Mouse (Mus musculus): ENCODE results near the gene Rpgrip1l. TPM values are rescaled to one million over a fixed set of nuclear protein-coding genes. Genes with fewer than 3 reads are reported as not detected.

The Rpgrip1l gene
- polyA plus RNA-seq, 1 experiment from 2014 or later, result 5.5 TPM

DNA sequence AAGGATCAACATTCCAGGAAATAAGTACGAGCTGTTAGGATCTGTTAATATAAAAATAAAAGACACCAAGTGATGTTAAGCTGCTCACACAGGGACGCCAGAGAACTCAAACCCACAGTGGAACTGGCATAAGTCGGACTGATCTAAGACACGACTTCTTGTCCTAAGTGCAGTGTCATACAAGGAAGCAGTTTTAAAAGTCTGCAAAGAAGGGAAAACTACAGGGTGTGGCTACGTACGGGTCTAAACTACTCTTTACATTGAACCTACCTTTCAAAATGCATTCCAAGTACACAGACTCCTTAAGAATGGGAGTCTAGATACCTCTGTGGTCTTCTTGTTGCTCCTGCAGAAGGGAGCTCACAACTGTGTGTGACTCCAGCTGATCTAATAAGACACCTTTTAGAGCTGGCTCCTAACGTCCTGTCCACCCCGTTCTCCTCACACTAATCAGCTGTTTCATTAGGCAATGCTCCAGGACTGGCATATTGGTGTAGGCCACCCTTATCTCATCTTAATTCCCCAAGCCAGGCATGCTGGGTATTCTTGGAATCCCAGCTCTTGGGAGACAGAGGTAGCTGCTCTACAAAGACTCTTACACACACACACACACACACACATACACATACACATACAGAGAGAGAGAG lies 71.1 kb downstream of the Rpgrip1l start:
- 46% methylated on average over 8 of the region's 8 CpGs for WGBS
- ATAC-seq (ENCODE audit: low FRiP score, low TSS enrichment), result peak; percentile 89
- no peak overlapping the region for H3K27ac ChIP-seq (replicated peaks)
- no peak overlapping the region for H3K4me3 ChIP-seq (ENCODE audit: low read depth, low read length)
- peak; percentile 17 for DNase-seq (ENCODE audit: low spot score)
- TF ChIP-seq CTCF (IDR thresholded peaks at IDR 0.05; ENCODE audit: low read depth), result no peak
- no peak for TF ChIP-seq EP300 (optimal IDR thresholded peaks at IDR 0.05)
- H3K9ac ChIP-seq (ENCODE audit: low read length), result no peak overlapping the region
- no peaks in the 10 kb centered on the region for H3K4me1 ChIP-seq (replicated peaks; ENCODE audit: control insufficient read depth, insufficient read depth)
- H3K36me3 ChIP-seq (ENCODE audit: control insufficient read depth, insufficient read depth, low read length), result no peaks in the 10 kb centered on the region
- no peak overlapping the region for H3K4me2 ChIP-seq (replicated peaks; ENCODE audit: low read depth)
- H3K9me3 ChIP-seq (ENCODE audit: control insufficient read depth, low read length), result no peaks in the 10 kb centered on the region
- H3K27me3 ChIP-seq (ENCODE audit: control insufficient read depth, insufficient read depth, low read length), result no peaks in the 10 kb centered on the region

DNA sequence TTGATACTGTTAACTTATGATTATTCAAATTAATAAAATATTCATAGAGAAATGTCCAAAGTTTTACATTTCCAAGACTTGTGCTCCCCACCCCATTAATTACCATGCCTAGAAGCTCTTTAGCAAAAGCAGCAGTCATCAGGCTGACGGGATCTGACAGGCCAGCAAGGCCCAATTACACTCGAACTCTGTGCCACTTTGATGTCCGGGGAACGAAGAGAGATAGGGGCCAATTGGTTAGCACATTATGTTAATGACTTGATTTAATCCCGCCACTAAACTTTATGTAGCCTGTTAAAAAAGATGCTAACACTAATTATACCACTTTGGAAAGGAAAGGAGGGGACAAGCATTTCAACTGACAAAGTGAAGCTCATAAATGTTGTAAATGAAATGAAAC lies 71.7 kb downstream of the Rpgrip1l start:
- Histone ChIP-seq H3K27me3 (ENCODE audit: control insufficient read depth, insufficient read depth, low read length) (no peaks in the 10 kb centered on the region), H3K4me2 (replicated peaks; ENCODE audit: low read depth) (no peak overlapping the region), H3K36me3 (ENCODE audit: control insufficient read depth, insufficient read depth, low read length) (no peaks in the 10 kb centered on the region), H3K27ac (replicated peaks) (no peak overlapping the region), H3K9ac (ENCODE audit: low read length) (no peak overlapping the region), H3K4me3 (ENCODE audit: low read depth, low read length) (no peak overlapping the region), H3K9me3 (ENCODE audit: control insufficient read depth, low read length) (no peaks in the 10 kb centered on the region), H3K4me1 (replicated peaks; ENCODE audit: control insufficient read depth, insufficient read depth) (no peaks in the 10 kb centered on the region)
- TF ChIP-seq EP300 (optimal IDR thresholded peaks at IDR 0.05), result no peak
- TF ChIP-seq CTCF (IDR thresholded peaks at IDR 0.05; ENCODE audit: low read depth), result no peak
- WGBS, result 76% methylated on average over 5 of the region's 5 CpGs
- no peak for DNase-seq (ENCODE audit: low spot score)
- ATAC-seq (ENCODE audit: low FRiP score, low TSS enrichment), result no peak

DNA sequence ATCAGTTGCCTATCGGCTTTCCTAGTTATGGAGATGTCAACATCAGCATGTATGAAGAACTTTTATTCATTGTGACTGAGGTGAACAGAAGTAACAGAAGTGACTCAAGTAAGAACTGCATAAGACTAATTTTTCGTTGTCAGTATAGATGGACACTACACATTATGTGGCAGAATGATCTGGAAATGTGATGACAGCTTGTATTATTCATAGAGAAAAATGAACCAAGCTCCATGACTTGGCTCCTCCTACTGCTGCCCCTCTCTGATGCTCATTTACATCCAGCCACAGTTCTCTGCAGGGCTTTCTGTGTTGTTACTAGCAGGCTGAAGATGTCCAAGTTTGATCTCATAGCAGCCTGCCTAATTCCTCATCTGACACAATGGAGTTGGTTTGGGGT lies 75.9 kb downstream of the Rpgrip1l start:
- TF ChIP-seq CTCF (IDR thresholded peaks at IDR 0.05; ENCODE audit: low read depth), result no peak
- TF ChIP-seq EP300 (optimal IDR thresholded peaks at IDR 0.05), result no peak
- Histone ChIP-seq H3K27me3 (ENCODE audit: control insufficient read depth, insufficient read depth, low read length) (no peaks in the 10 kb centered on the region), H3K36me3 (ENCODE audit: control insufficient read depth, insufficient read depth, low read length) (no peaks in the 10 kb centered on the region), H3K9me3 (ENCODE audit: control insufficient read depth, low read length) (no peaks in the 10 kb centered on the region), H3K4me2 (replicated peaks; ENCODE audit: low read depth) (no peak overlapping the region), H3K4me1 (replicated peaks; ENCODE audit: control insufficient read depth, insufficient read depth) (no peaks in the 10 kb centered on the region), H3K27ac (replicated peaks) (no peak overlapping the region), H3K4me3 (ENCODE audit: low read depth, low read length) (no peak overlapping the region), H3K9ac (ENCODE audit: low read length) (no peak overlapping the region)
- WGBS, result 78% methylated on average over 2 of the region's 2 CpGs
- ATAC-seq (ENCODE audit: low FRiP score, low TSS enrichment) (no peak), DNase-seq (ENCODE audit: low spot score) (no peak)

DNA sequence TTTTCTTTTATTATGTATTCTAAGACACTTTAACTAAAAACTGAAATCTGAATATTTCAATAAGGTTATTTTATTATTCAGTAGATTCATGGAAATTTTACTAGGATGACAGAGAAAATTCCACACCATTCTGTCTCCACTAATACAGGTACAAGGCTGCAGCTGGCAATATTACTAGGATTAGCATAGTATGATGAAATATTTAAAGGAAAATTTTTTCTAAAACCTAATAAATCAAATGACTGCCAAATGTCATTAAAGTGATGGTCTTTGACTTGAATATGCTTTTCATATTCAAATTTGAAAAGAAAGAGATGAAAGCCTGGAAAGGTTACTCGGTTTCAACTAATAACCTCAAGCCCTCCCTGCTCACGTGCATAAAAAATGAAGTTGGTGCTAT lies 79.0 kb downstream of the Rpgrip1l start:
- Histone ChIP-seq H3K9me3 (ENCODE audit: control insufficient read depth, low read length) (no peaks in the 10 kb centered on the region), H3K36me3 (ENCODE audit: control insufficient read depth, insufficient read depth, low read length) (no peaks in the 10 kb centered on the region), H3K4me1 (replicated peaks; ENCODE audit: control insufficient read depth, insufficient read depth) (no peaks in the 10 kb centered on the region), H3K4me2 (replicated peaks; ENCODE audit: low read depth) (no peak overlapping the region), H3K4me3 (ENCODE audit: low read depth, low read length) (no peak overlapping the region), H3K27me3 (ENCODE audit: control insufficient read depth, insufficient read depth, low read length) (no peaks in the 10 kb centered on the region), H3K27ac (replicated peaks) (no peak overlapping the region), H3K9ac (ENCODE audit: low read length) (no peak overlapping the region)
- DNase-seq (ENCODE audit: low spot score) (no peak), ATAC-seq (ENCODE audit: low FRiP score, low TSS enrichment) (no peak)
- no peak for TF ChIP-seq CTCF (IDR thresholded peaks at IDR 0.05; ENCODE audit: low read depth)
- 72% methylated on average over 2 of the region's 2 CpGs for WGBS

DNA sequence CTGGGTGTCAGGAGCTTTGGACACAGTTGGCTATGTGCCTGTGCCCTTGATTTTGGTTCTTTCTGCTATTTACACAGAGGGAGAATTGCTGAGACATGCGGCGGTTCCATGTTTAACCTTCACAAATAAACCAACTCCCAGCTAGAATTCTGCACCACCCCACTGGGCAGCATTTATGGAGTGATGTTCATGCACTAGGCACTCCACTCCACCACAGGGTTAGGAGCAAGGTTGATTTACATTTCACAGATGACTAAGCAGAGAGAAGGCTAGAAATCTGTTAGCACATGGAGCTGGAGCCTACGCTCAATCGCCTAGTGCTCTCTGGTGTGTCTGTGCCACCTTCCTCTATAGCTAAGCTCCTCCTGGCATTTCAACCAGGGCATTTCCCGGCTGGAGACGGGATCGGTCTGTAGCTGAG lies 85.6 kb downstream of the Rpgrip1l start:
- Histone ChIP-seq H3K9ac (ENCODE audit: low read length) (no peak overlapping the region), H3K27me3 (ENCODE audit: control insufficient read depth, insufficient read depth, low read length) (no peaks in the 10 kb centered on the region), H3K9me3 (ENCODE audit: control insufficient read depth, low read length) (no peaks in the 10 kb centered on the region), H3K27ac (replicated peaks) (no peak overlapping the region), H3K4me1 (replicated peaks; ENCODE audit: control insufficient read depth, insufficient read depth) (no peaks in the 10 kb centered on the region), H3K4me3 (ENCODE audit: low read depth, low read length) (no peak overlapping the region), H3K4me2 (replicated peaks; ENCODE audit: low read depth) (no peak overlapping the region), H3K36me3 (ENCODE audit: control insufficient read depth, insufficient read depth, low read length) (no peaks in the 10 kb centered on the region)
- TF ChIP-seq CTCF (IDR thresholded peaks at IDR 0.05; ENCODE audit: low read depth), result no peak
- no peak for TF ChIP-seq EP300 (optimal IDR thresholded peaks at IDR 0.05)
- 56% methylated on average over 7 of the region's 7 CpGs for WGBS
- ATAC-seq (ENCODE audit: low FRiP score, low TSS enrichment) (peak; percentile 80), DNase-seq (ENCODE audit: low spot score) (peak; percentile 50)

DNA sequence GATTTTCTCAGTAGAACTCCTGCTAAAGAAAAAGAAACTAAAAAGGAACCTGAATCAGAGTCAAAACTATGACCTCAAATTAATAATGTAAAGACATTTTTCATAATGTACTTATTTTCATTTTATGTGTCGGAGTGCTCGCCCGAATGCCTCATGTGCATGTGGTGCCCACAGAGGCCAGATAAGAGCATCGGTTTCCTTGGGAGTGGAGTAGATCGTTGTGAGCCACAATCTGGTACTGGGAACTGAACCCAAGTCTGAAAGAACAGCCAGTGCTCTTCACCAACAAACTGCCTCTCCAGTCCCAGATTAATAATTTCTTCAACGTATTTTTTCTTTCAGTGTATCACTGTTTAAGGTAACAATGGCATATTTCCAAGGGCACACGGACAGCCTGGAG lies 88.8 kb downstream of the Rpgrip1l start:
- TF ChIP-seq EP300 (optimal IDR thresholded peaks at IDR 0.05) (no peak), CTCF (IDR thresholded peaks at IDR 0.05; ENCODE audit: low read depth) (no peak)
- H3K27ac ChIP-seq (replicated peaks), result no peak overlapping the region
- H3K9me3 ChIP-seq (ENCODE audit: control insufficient read depth, low read length), result no peaks in the 10 kb centered on the region
- no peak for ATAC-seq (ENCODE audit: low FRiP score, low TSS enrichment)
- no peaks in the 10 kb centered on the region for H3K36me3 ChIP-seq (ENCODE audit: control insufficient read depth, insufficient read depth, low read length)
- 84% methylated on average over 7 of the region's 7 CpGs for WGBS
- no peaks in the 10 kb centered on the region for H3K4me1 ChIP-seq (replicated peaks; ENCODE audit: control insufficient read depth, insufficient read depth)
- H3K9ac ChIP-seq (ENCODE audit: low read length), result no peak overlapping the region
- no peak overlapping the region for H3K4me3 ChIP-seq (ENCODE audit: low read depth, low read length)
- no peak for DNase-seq (ENCODE audit: low spot score)
- H3K27me3 ChIP-seq (ENCODE audit: control insufficient read depth, insufficient read depth, low read length), result no peaks in the 10 kb centered on the region
- no peak overlapping the region for H3K4me2 ChIP-seq (replicated peaks; ENCODE audit: low read depth)

All from stomach, postnatal 0 days (tissue).